Mouse (Mus musculus) liver, embryonic 15.5 days (tissue): ENCODE data around the gene Zbtb48. TPM values are rescaled to one million over a fixed set of nuclear protein-coding genes. Genes with fewer than 3 reads are reported as not detected.

Source experiments
- ATAC-seq: fragments of 200-750 bp; cut with Nextera tagmentation; 2 replicates; pipeline ENCODE4 v1.8.0; 2017; ENCODE audit warnings: moderate number of reproducible peaks, mild to moderate bottlenecking, moderate library complexity; ENCODE audit not compliant: insufficient read depth
- H3K27ac ChIP-seq: fragments of 300-500 bp; sonication (generic); replicated peaks from 2 replicates; pipeline ENCODE4 v1.5.1; 2015; ENCODE audit warnings: mild to moderate bottlenecking, inconsistent platforms
- H3K27me3 ChIP-seq: fragments of 300-500 bp; sonication (generic); 2 replicates; pipeline ENCODE4 v1.6.1; 2015; ENCODE audit warnings: mild to moderate bottlenecking, inconsistent platforms
- H3K36me3 ChIP-seq: fragments of 300-500 bp; sonication (generic); replicated peaks from 2 replicates; pipeline ENCODE4 v1.6.1; 2015; ENCODE audit warnings: moderate library complexity, mild to moderate bottlenecking, inconsistent platforms
- H3K4me1 ChIP-seq: fragments of 300-500 bp; sonication (generic); replicated peaks from 2 replicates; pipeline ENCODE4 v1.6.1; 2015; ENCODE audit warnings: inconsistent platforms
- H3K4me2 ChIP-seq: fragments of 300-500 bp; sonication (generic); 2 replicates; pipeline ENCODE4 v1.6.1; 2015; ENCODE audit warnings: moderate library complexity, mild to moderate bottlenecking, inconsistent platforms
- H3K4me3 ChIP-seq: fragments of 300-500 bp; sonication (generic); replicated peaks from 2 replicates; pipeline ENCODE4 v1.5.1; 2015; ENCODE audit warnings: mild to moderate bottlenecking, inconsistent platforms
- H3K9ac ChIP-seq: fragments of 300-500 bp; sonication (generic); 2 replicates; pipeline ENCODE4 v1.6.1; 2015; ENCODE audit warnings: moderate library complexity, mild to moderate bottlenecking, inconsistent platforms
- H3K9me3 ChIP-seq: fragments of 300-500 bp; sonication (generic); replicated peaks from 2 replicates; pipeline ENCODE4 v1.6.1; 2016; ENCODE audit warnings: inconsistent platforms
- WGBS: fragments of 180-500 bp; shearing (Covaris S2); methylation state at CpG from one replicate; pipeline ENCODE4 v1.1.7; 2015; ENCODE audit warnings: mixed read lengths; ENCODE audit not compliant: insufficient replicate concordance; 5-methylcytosine and 5-hydroxymethylcytosine counted together
- polyA plus RNA-seq: library from polyadenylated mRNA; unstranded; fragments of >200 nt; fragmentation: Nextera tagmentation; extraction: Ambion mirVana; gene quantifications from 2 replicates; pipeline ENCODE4 v1.2.1, GENCODE M21; 2015

Zbtb48 gene
- polyA plus RNA-seq, 1 experiment from 2014 or later = 7.8 TPM

- H3K9me3 ChIP-seq = no peaks in the 10 kb centered on the region
- peak overlapping the region; percentile 81 for H3K4me3 ChIP-seq
- 56% methylated on average over 8 of the region's 8 CpGs for WGBS
- peaks cover 25% of the 10 kb centered on the region for H3K27me3 ChIP-seq
- peak overlapping the region; percentile 86 for H3K27ac ChIP-seq
- H3K9ac ChIP-seq = peak overlapping the region; percentile 73
- peak overlapping the region; percentile 100 for H3K4me2 ChIP-seq
- H3K36me3 ChIP-seq = peaks cover 36% of the 10 kb centered on the region
- peaks cover 70% of the 10 kb centered on the region for H3K4me1 ChIP-seq
- ATAC-seq = peak; percentile 11
Observed at GRCm38 (mm10) chr4:152011171-152011760, 16.2 kb downstream of the Zbtb48 start.

GRCm38 (mm10) chr4:152010707-152011134, 16.8 kb downstream of the Zbtb48 start:
- Histone ChIP-seq H3K9me3 (no peaks in the 10 kb centered on the region), H3K4me3 (peak overlapping the region; percentile 81), H3K9ac (peak overlapping the region; percentile 73), H3K4me1 (peaks cover 70% of the 10 kb centered on the region), H3K27ac (peak overlapping the region; percentile 86), H3K36me3 (peaks cover 31% of the 10 kb centered on the region), H3K4me2 (peak overlapping the region; percentile 100), H3K27me3 (peaks cover 27% of the 10 kb centered on the region)
- ATAC-seq = peak; percentile 41
- 6% methylated on average over 13 of the region's 13 CpGs for WGBS

DNA sequence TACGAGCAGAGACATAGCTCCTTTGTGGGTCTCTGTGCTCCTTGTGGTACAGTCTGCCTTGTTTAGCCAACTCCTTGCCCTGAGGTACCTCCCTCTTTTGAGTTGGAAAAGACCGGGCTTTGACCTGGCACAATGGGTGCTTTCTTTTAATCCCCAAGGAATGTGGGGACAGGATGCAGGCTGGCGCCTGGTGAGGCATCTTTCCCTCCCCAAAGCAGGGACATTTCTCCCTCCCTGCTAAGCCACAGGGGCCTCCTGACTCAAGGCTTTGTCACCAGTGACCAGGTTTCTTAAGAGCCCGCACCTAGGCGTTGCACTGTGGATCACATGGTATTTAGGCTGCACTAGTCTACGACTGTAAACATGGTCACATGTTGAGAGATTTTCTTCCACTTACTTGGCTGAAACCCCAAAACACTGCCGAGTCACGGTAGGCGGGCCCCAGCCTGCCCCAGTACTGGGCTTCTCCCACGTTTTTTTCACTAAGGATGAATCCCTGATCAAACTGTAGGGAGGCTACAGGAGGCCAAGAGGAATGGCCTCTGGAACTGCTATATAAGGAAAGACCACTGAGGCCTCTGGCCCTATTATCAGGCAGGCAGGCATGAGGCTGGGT, 17.3 kb downstream of the Zbtb48 start:
- 2% methylated on average over 10 of the region's 10 CpGs for WGBS
- peaks cover 70% of the 10 kb centered on the region for H3K4me1 ChIP-seq
- no peaks in the 10 kb centered on the region for H3K9me3 ChIP-seq

DNA sequence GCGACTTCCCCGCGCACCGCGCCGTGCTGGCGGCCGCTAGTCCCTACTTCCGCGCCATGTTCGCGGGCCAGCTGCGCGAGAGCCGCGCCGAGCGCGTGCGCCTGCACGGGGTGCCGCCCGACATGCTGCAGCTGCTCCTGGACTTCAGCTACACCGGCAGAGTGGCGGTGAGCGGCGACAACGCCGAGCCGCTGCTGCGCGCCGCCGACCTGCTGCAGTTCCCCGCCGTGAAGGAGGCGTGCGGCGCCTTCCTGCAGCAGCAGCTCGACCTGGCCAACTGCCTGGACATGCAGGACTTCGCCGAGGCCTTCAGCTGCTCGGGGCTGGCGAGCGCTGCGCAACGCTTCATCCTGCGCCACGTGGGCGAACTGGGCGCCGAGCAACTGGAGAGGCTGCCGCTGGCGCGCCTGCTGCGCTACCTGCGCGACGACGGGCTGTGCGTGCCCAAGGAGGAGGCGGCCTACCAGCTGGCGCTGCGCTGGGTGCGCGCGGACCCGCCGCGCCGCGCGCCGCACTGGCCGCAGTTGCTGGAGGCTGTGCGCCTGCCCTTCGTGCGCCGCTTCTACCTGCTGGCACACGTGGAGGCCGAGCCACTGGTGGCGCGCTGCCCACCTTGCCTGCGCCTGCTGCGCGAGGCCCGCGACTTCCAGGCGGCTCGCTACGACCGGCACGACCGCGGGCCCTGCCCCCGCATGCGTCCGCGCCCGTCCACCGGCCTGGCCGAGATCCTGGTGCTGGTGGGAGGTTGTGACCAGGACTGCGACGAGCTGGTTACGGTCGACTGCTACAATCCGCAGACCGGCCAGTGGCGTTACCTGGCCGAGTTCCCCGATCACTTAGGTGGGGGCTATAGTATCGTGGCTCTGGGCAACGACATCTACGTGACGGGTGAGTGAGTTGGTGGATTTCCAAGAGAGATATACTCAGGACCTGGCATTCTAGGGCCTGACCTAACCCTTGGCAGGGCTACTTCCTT, 18.1 kb downstream of the Zbtb48 start:
- ATAC-seq = peak; percentile 47
- H3K9me3 ChIP-seq = no peaks in the 10 kb centered on the region
- under 1% methylated on average over 115 of the region's 115 CpGs for WGBS
- peaks cover 70% of the 10 kb centered on the region for H3K4me1 ChIP-seq
- peak overlapping the region; percentile 100 for H3K4me2 ChIP-seq
- H3K4me3 ChIP-seq = peak overlapping the region; percentile 81
- H3K27ac ChIP-seq = peak overlapping the region; percentile 86
- peaks cover 17% of the 10 kb centered on the region for H3K36me3 ChIP-seq
- peak overlapping the region; percentile 73 for H3K9ac ChIP-seq
- peaks cover 27% of the 10 kb centered on the region for H3K27me3 ChIP-seq

More for the DNA sequence above, 17.3 kb downstream of the Zbtb48 start:
- H3K9ac ChIP-seq = peak overlapping the region; percentile 73
- peaks cover 27% of the 10 kb centered on the region for H3K27me3 ChIP-seq
- peaks cover 26% of the 10 kb centered on the region for H3K36me3 ChIP-seq
- H3K27ac ChIP-seq = peak overlapping the region; percentile 86
- peak overlapping the region; percentile 100 for H3K4me2 ChIP-seq
- peak; percentile 65 for ATAC-seq
- H3K4me3 ChIP-seq = peak overlapping the region; percentile 81

DNA sequence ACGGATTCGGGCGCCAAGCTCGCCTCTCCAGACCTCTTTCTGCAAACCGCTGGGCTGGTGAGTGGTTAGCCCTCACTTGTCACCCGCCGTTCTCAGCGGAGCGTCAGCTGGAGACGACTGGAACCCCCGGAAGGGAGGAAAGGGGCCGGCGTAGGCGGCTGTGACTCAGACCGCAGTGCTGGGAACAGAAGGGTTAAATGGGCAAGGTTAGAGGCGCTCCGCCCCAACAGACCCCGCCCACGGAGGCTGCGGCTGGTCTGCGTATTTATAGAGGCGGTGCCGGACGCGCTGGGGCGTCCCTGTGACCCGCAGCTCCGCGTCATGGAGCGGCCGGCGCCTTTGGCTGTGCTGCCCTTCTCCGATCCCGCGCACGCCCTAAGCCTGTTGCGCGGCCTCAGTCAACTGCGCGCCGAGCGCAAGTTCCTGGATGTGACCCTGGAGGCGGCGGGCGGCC, 18.8 kb downstream of the Zbtb48 start, which contains the start of gene Klhl21:
Gene Klhl21 (plus strand): TSS at position 182 of the 454 bp plus-strand sequence.
- ATAC-seq = peak; percentile 82
- Histone ChIP-seq H3K27me3 (peaks cover 27% of the 10 kb centered on the region), H3K4me1 (peaks cover 67% of the 10 kb centered on the region), H3K4me3 (peak within 1 kb of the TSS; percentile 81), H3K9ac (peak within 1 kb of the TSS; percentile 73), H3K4me2 (peak within 1 kb of the TSS; percentile 100), H3K9me3 (no peaks in the 10 kb centered on the region), H3K27ac (peak within 1 kb of the TSS; percentile 86), H3K36me3 (peaks cover 11% of the 10 kb centered on the region)
- under 1% methylated on average over 45 of the region's 45 CpGs for WGBS

GRCm38 (mm10) chr4:152008148-152008500, 19.3 kb downstream of the Zbtb48 start:
- ATAC-seq = no peak
- H3K27me3 ChIP-seq = peaks cover 27% of the 10 kb centered on the region
- WGBS = 2% methylated on average over 14 of the region's 14 CpGs
- H3K9me3 ChIP-seq = no peaks in the 10 kb centered on the region
- peaks cover 62% of the 10 kb centered on the region for H3K4me1 ChIP-seq
- H3K9ac ChIP-seq = peak overlapping the region; percentile 73
- peak overlapping the region; percentile 100 for H3K4me2 ChIP-seq
- peak overlapping the region; percentile 59 for H3K27ac ChIP-seq
- H3K4me3 ChIP-seq = peak overlapping the region; percentile 81
- peaks cover 8% of the 10 kb centered on the region for H3K36me3 ChIP-seq

DNA sequence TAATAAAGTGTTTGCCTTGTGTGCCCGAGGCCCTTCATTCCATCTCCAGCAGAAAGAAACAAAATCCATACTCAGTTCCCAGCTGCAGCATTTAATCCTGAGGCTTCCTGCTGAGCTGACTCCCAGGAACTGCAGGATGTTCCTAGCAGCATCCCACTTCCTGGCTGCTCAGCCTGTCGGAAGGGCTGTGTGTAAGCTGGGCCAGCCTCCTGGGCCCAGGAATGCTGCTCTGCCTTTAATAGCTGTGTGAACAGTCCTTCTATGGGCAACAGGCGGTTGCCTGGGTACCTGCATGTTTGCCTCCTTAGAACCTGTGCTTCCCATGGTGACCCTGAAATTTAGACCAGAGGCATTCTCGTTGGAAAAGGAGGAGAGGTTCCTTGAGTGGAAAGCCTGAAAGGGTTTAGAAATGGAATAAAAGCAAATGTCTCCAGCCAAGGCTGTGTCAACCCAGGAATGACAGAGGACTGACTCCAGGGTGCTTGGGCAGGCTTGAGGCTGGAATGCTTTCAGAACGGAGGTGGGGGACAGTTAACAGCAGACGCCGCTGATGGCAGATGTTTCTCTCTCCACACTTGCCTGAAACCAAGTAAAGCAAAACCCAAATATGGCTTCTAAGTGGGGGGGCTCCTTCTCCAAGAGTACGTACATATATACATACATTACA, 19.9 kb downstream of the Zbtb48 start:
- peaks cover 27% of the 10 kb centered on the region for H3K27me3 ChIP-seq
- H3K9ac ChIP-seq = no peak overlapping the region
- H3K4me1 ChIP-seq = peaks cover 57% of the 10 kb centered on the region
- no peak overlapping the region for H3K27ac ChIP-seq
- no peak for ATAC-seq
- H3K9me3 ChIP-seq = no peaks in the 10 kb centered on the region
- H3K4me3 ChIP-seq = peak overlapping the region; percentile 81
- peaks cover 8% of the 10 kb centered on the region for H3K36me3 ChIP-seq
- 29% methylated on average over 8 of the region's 8 CpGs for WGBS
- H3K4me2 ChIP-seq = peak overlapping the region; percentile 100

GRCm38 (mm10) chr4:152006812-152007211, 20.7 kb downstream of the Zbtb48 start:
- Histone ChIP-seq H3K4me1 (peaks cover 50% of the 10 kb centered on the region), H3K9ac (no peak overlapping the region), H3K27ac (no peak overlapping the region), H3K36me3 (no peaks in the 10 kb centered on the region), H3K4me2 (no peak overlapping the region), H3K9me3 (no peaks in the 10 kb centered on the region), H3K27me3 (peaks cover 27% of the 10 kb centered on the region), H3K4me3 (no peak overlapping the region)
- 53% methylated on average over 3 of the region's 3 CpGs for WGBS
- ATAC-seq = no peak

- Histone ChIP-seq H3K27ac (no peak overlapping the region), H3K9me3 (no peaks in the 10 kb centered on the region), H3K27me3 (peaks cover 27% of the 10 kb centered on the region), H3K4me2 (no peak overlapping the region), H3K36me3 (no peaks in the 10 kb centered on the region), H3K4me3 (no peak overlapping the region), H3K4me1 (peaks cover 44% of the 10 kb centered on the region), H3K9ac (no peak overlapping the region)
- 53% methylated on average over 6 of the region's 6 CpGs for WGBS
- no peak for ATAC-seq
Observed at GRCm38 (mm10) chr4:152006137-152006536, 21.3 kb downstream of the Zbtb48 start.

DNA sequence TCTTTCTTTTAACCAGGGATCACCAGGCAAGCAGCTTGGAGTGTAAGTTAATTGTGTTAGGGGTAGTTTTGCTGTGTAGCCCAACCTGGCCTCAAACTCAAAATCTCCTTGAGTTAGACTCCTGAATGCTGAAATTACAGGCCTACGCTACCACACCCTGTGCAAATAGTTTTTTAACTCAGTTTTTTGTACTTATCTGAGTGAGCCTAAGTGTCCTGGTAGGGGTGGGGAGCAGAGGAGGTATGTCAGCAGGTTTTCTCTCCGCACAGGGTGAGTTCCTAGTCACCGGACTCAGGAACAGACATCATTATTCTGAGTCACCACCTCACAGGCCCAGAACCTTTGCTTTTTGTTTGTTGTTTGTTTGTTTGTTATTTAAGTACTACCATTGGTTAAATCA, 25.4 kb downstream of the Zbtb48 start:
- H3K36me3 ChIP-seq = no peaks in the 10 kb centered on the region
- H3K4me1 ChIP-seq = peaks cover 20% of the 10 kb centered on the region
- 64% methylated on average over 3 of the region's 3 CpGs for WGBS
- no peak for ATAC-seq
- peaks cover 9% of the 10 kb centered on the region for H3K27me3 ChIP-seq
- no peak overlapping the region for H3K4me2 ChIP-seq
- H3K9me3 ChIP-seq = no peaks in the 10 kb centered on the region
- no peak overlapping the region for H3K27ac ChIP-seq
- H3K4me3 ChIP-seq = no peak overlapping the region
- no peak overlapping the region for H3K9ac ChIP-seq
